Mouse (Mus musculus): ENCODE data around the gene Cdkn2a.

GRCm38 (mm10) chr4:89285688-89286087 is 8.8 kb downstream of the Cdkn2a start:
- TF ChIP-seq CTCF (IDR thresholded peaks at IDR 0.05; ENCODE audit: control insufficient read depth, insufficient read depth, low read length) (no peak), POLR2A (IDR thresholded peaks at IDR 0.05; ENCODE audit: borderline replicate concordance, control insufficient read depth, low read depth, low read length) (no peak)

Measured in bone marrow, adult 2 months (tissue).